ENCODE assay signal across 11 mouse cellular contexts in the genomic region with DNA sequence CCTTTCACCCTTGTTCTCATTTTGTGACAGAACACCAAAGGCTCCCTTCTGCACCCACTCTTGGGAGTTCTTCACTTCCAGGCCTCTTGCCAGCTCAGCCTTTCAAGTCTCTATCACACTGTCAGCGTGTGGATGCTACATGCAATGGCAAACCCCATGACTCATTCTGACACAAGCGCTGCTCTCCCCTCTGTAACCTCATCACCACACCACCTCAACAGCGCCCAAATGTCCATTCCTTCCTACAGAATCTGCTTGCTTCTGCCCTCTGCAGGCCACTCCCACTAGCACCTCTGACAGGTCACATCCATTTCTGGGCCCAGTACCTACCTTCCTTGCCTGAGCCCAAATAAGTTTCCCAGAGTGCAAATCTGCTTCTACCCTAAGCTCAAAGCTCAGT. TPM values are rescaled to one million over a fixed set of nuclear protein-coding genes. Genes with fewer than 3 reads are reported as not detected.
DNase-seq lines count a peak whose midpoint lies in the region; ATAC-seq and TF ChIP-seq lines count a peak whose summit lies in the region.
"Had no signal": no experiment of that assay in that cellular context is flagged by ENCODE, and none has a peak within 500 bp of the region (broad histone marks: within the 10 kb centered on the region; RNA-seq: fewer than 3 reads in every experiment).

No protein-coding gene starts in this region.

- 39% methylated on average over 3 of the region's 3 CpGs for WGBS in midbrain, postnatal 0 days
- 27% methylated on average over 3 of the region's 3 CpGs for WGBS in midbrain, embryonic 10.5 days

- no peak overlapping the region for H3K27ac ChIP-seq in midbrain, postnatal 0 days (ENCODE audit: low read depth, low read length)
- no peak overlapping the region for H3K27ac ChIP-seq in midbrain, embryonic 10.5 days (replicated peaks)
- H3K27ac ChIP-seq: hindbrain, embryonic 12.5 days; limb, embryonic 12.5 days had no signal

- intact Hi-C loops in heart, postnatal 14 days (cut with DNase I): loop anchor here (2.0 kb wide), 1 partner anchor 21 kb away; no protein-coding TSS in a partner anchor

- H3K9me3 ChIP-seq in midbrain, postnatal 0 days (ENCODE audit: low read length): no peaks in the 10 kb centered on the region
- no peaks in the 10 kb centered on the region for H3K9me3 ChIP-seq in midbrain, embryonic 10.5 days (replicated peaks)
- H3K9me3 ChIP-seq: hindbrain, embryonic 12.5 days; limb, embryonic 12.5 days had no signal

- no peaks in the 10 kb centered on the region for H3K27me3 ChIP-seq in midbrain, postnatal 0 days (ENCODE audit: insufficient read depth, low read length)
- no peaks in the 10 kb centered on the region; the same call in 1 of the 2 replicates for H3K27me3 ChIP-seq in midbrain, embryonic 10.5 days (ENCODE audit: low read depth, poor library complexity, severe bottlenecking)
- no peaks in the 10 kb centered on the region for H3K27me3 ChIP-seq in splenic B cell, adult 2 months (ENCODE audit: control insufficient read depth, insufficient read depth, low read length, poor library complexity, severe bottlenecking)
- H3K27me3 ChIP-seq: hindbrain, embryonic 12.5 days had no signal

- H3K4me3 ChIP-seq in midbrain, postnatal 0 days (ENCODE audit: low read depth, low read length): no peak overlapping the region
- H3K4me3 ChIP-seq in midbrain, embryonic 10.5 days: no peak overlapping the region
- H3K4me3 ChIP-seq: hindbrain, embryonic 12.5 days; limb, embryonic 12.5 days had no signal

- no peak for ATAC-seq in midbrain, postnatal 0 days (ENCODE audit: low FRiP score)
- ATAC-seq: forebrain, embryonic 14.5 days had no signal

- peak; percentile 44 for TF ChIP-seq CTCF in midbrain, postnatal 0 days (IDR thresholded peaks at IDR 0.05)

- H3K4me1 ChIP-seq in midbrain, postnatal 0 days (ENCODE audit: insufficient read depth, low read length): no peaks in the 10 kb centered on the region; the same call in 1 of the 2 replicates
- H3K4me1 ChIP-seq in midbrain, embryonic 10.5 days: peaks cover 7% of the 10 kb centered on the region; the same call in 1 of the 2 replicates
- H3K4me1 ChIP-seq: hindbrain, embryonic 12.5 days; limb, embryonic 12.5 days had no signal

- peak; percentile 23 for DNase-seq in heart, postnatal 4 days
- no peak for DNase-seq in heart, postnatal 14 days
- no peak for DNase-seq in midbrain, postnatal 0 days (ENCODE audit: low spot score)
- DNase-seq in midbrain, embryonic 10.5 days (ENCODE audit: low spot score): no peak
- DNase-seq in ZHBTc4 (ENCODE audit: low read depth, low spot score): peak; percentile 50
- peak; percentile 22 for DNase-seq in splenic B cell, adult 2 months (ENCODE audit: low read depth, low spot score)
- no peak for DNase-seq in spleen, postnatal 36 days (ENCODE audit: low spot score in 2 of 2)
- DNase-seq in urinary bladder, postnatal 14 days (ENCODE audit: low spot score): no peak

- H3K9ac ChIP-seq in midbrain, postnatal 0 days (replicated peaks; ENCODE audit: low read length, poor library complexity, severe bottlenecking): no peak overlapping the region
- H3K9ac ChIP-seq: hindbrain, embryonic 12.5 days; limb, embryonic 12.5 days had no signal

- no peaks in the 10 kb centered on the region for H3K36me3 ChIP-seq in midbrain, postnatal 0 days (ENCODE audit: insufficient read depth, low read length)
- no peaks in the 10 kb centered on the region for H3K36me3 ChIP-seq in midbrain, embryonic 10.5 days
- no peaks in the 10 kb centered on the region for H3K36me3 ChIP-seq in splenic B cell, adult 2 months (ENCODE audit: control insufficient read depth, insufficient read depth, low read length, poor library complexity, severe bottlenecking)
- H3K36me3 ChIP-seq: hindbrain, embryonic 12.5 days; limb, embryonic 12.5 days had no signal

- H3K4me2 ChIP-seq in midbrain, postnatal 0 days (ENCODE audit: low read depth, low read length, poor library complexity, severe bottlenecking): no peak overlapping the region
- H3K4me2 ChIP-seq: hindbrain, embryonic 12.5 days; limb, embryonic 12.5 days had no signal

RNA-seq across cellular contexts. Expression of a gene that starts 5.1 kb away (rescaled TPM):
- total RNA-seq in heart, postnatal 4 days (2021): 10 to 100 TPM; 28.6 to 31.6 TPM
- 10 to 100 TPM; 16.7 to 21.2 TPM for total RNA-seq in heart, postnatal 14 days (2021)
- 113 and 130 TPM in 2 replicates for total RNA-seq in midbrain, postnatal 0 days (2014; rRNA removed)
- polyA plus RNA-seq in midbrain, postnatal 0 days (2015; fragmentation: Nextera tagmentation; extraction: Ambion mirVana): 221 and 235 TPM in 2 replicates
- 67.1 and 81.1 TPM in 2 replicates for polyA plus RNA-seq in midbrain, embryonic 10.5 days (2016; fragmentation: Nextera tagmentation; extraction: Ambion mirVana)

RNA-seq across cellular contexts. Expression of a gene that starts 23.1 kb away (rescaled TPM):
- total RNA-seq in heart, postnatal 4 days (2021): 100 to 1,000 TPM; 250 to 257 TPM
- total RNA-seq in heart, postnatal 14 days (2021): 100 to 1,000 TPM; 496 to 503 TPM
- total RNA-seq in midbrain, postnatal 0 days (2014; rRNA removed): 306 and 314 TPM in 2 replicates
- polyA plus RNA-seq in midbrain, postnatal 0 days (2015; fragmentation: Nextera tagmentation; extraction: Ambion mirVana): 494 and 535 TPM in 2 replicates
- 77.0 and 90.5 TPM in 2 replicates for polyA plus RNA-seq in midbrain, embryonic 10.5 days (2016; fragmentation: Nextera tagmentation; extraction: Ambion mirVana)

RNA-seq across cellular contexts. Expression of a gene that starts 31.5 kb away (rescaled TPM):
- total RNA-seq in heart, postnatal 4 days (2021): under 1 TPM; 0.17 to 0.18 TPM
- total RNA-seq in heart, postnatal 14 days (2021): under 1 TPM; 0.24 to 0.69 TPM
- 29.8 and 31.5 TPM in 2 replicates for total RNA-seq in midbrain, postnatal 0 days (2014; rRNA removed)
- 15.7 and 15.9 TPM in 2 replicates for polyA plus RNA-seq in midbrain, postnatal 0 days (2015; fragmentation: Nextera tagmentation; extraction: Ambion mirVana)
- polyA plus RNA-seq in midbrain, embryonic 10.5 days (2016; fragmentation: Nextera tagmentation; extraction: Ambion mirVana): 0.73 and 0.86 TPM in 2 replicates

RNA-seq across cellular contexts. Expression of a gene that starts 50.0 kb away (rescaled TPM):
- total RNA-seq in heart, postnatal 4 days (2021): under 1 TPM; 0.48 to 0.56 TPM
- under 1 TPM; 0.26 to 0.27 TPM for total RNA-seq in heart, postnatal 14 days (2021)
- total RNA-seq in midbrain, postnatal 0 days (2014; rRNA removed): 0.38 and 2.1 TPM in 2 replicates
- 0.81 and 0.90 TPM in 2 replicates for polyA plus RNA-seq in midbrain, postnatal 0 days (2015; fragmentation: Nextera tagmentation; extraction: Ambion mirVana)
- 0.43 and 0.46 TPM in 2 replicates for polyA plus RNA-seq in midbrain, embryonic 10.5 days (2016; fragmentation: Nextera tagmentation; extraction: Ambion mirVana)

Comparison
In these comparisons a context has a peak if more than half of its experiments do, and no peak if none do; other contexts are left out.
1. DNase-seq: peak in heart, postnatal 4 days (single experiment), ZHBTc4 (single experiment) and splenic B cell, adult 2 months (single experiment); none in heart, postnatal 14 days (0 of 2), midbrain, postnatal 0 days (single experiment), midbrain, embryonic 10.5 days (single experiment), spleen, postnatal 36 days (0 of 2) and urinary bladder, postnatal 14 days (single experiment).
2. RNA of a gene that starts 31.5 kb away (total RNA-seq): 29.8 to 31.5 TPM in midbrain, postnatal 0 days; 0.24 to 0.69 TPM in heart, postnatal 14 days and 0.17 to 0.18 TPM in heart, postnatal 4 days; every median in the first group is over 10 times any median in the second.